Mouse (Mus musculus): ENCODE measurements around the gene Qtrt1. TPM values are rescaled to one million over a fixed set of nuclear protein-coding genes. Genes with fewer than 3 reads are reported as not detected.
"Not testable (repeated sequence)": the region's sequence is repeated elsewhere in the genome, so short reads cannot be mapped to it uniquely, and the experiment has no call there.

The Qtrt1 gene
- polyA plus RNA-seq, 1 experiment from 2014 or later: 42.3 TPM

DNA sequence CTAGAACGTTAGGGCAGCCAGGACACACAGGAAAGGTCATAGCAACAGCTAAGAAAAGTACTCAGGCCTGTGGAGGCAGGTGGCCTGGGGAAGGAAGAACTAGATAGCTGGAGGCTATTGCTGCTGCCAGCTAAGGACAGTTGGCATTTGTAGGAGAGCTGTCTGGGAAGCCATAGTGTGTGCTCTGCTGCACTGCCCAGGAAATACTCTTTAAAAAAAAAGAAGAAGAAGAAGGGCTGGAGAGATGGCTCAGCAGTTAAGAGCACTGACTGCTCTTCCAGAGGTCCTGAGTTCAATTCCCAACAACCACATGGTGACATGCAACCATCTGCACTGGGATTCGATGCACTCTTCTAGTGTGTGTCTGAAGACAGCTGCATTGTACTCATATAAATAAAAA is 41.8 kb downstream of the Qtrt1 start:
- WGBS: 74% methylated on average over 2 of the region's 2 CpGs
- H3K27me3 ChIP-seq: no peaks in the 10 kb centered on the region
- no peak for ATAC-seq (ENCODE audit: insufficient number of reproducible peaks, low FRiP score, low TSS enrichment, low read depth)
- H3K36me3 ChIP-seq: peaks cover 6% of the 10 kb centered on the region; the same call in 1 of the 2 replicates
- H3K4me2 ChIP-seq: no peak overlapping the region
- H3K9ac ChIP-seq: no peak overlapping the region
- peaks cover 14% of the 10 kb centered on the region; the same call in 1 of the 2 replicates for H3K4me1 ChIP-seq
- no peak overlapping the region for H3K27ac ChIP-seq
- no peak overlapping the region for H3K4me3 ChIP-seq
- H3K9me3 ChIP-seq: no peaks in the 10 kb centered on the region

DNA sequence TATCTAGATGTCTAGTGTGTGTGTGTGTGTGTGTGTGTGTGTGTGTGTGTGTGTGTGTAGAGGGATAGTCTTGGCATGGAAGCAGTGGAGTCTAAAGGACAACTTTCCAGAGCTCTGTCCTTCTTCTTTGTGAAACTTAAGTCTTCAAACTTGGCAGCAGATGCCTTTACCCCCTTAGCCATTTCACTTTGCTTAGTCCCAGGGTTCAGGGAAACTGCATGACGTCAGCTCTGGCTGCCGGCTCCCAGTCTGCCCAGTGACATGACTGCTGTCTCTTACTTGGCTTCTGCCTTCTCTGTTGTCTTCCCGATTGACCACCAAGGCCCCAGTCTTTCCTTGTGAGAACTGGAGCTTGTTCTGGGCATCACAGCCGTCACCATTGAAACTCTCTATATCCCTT is 42.9 kb downstream of the Qtrt1 start:
- no peak overlapping the region for H3K27ac ChIP-seq
- no peak overlapping the region for H3K9ac ChIP-seq
- no peak for ATAC-seq (ENCODE audit: insufficient number of reproducible peaks, low FRiP score, low TSS enrichment, low read depth)
- WGBS: 75% methylated on average over 4 of the region's 4 CpGs
- H3K9me3 ChIP-seq: no peaks in the 10 kb centered on the region
- no peaks in the 10 kb centered on the region for H3K27me3 ChIP-seq
- H3K36me3 ChIP-seq: peaks cover 7% of the 10 kb centered on the region; the same call in 1 of the 2 replicates
- H3K4me1 ChIP-seq: peaks cover 14% of the 10 kb centered on the region; the same call in 1 of the 2 replicates
- no peak overlapping the region for H3K4me3 ChIP-seq
- no peak overlapping the region for H3K4me2 ChIP-seq

DNA sequence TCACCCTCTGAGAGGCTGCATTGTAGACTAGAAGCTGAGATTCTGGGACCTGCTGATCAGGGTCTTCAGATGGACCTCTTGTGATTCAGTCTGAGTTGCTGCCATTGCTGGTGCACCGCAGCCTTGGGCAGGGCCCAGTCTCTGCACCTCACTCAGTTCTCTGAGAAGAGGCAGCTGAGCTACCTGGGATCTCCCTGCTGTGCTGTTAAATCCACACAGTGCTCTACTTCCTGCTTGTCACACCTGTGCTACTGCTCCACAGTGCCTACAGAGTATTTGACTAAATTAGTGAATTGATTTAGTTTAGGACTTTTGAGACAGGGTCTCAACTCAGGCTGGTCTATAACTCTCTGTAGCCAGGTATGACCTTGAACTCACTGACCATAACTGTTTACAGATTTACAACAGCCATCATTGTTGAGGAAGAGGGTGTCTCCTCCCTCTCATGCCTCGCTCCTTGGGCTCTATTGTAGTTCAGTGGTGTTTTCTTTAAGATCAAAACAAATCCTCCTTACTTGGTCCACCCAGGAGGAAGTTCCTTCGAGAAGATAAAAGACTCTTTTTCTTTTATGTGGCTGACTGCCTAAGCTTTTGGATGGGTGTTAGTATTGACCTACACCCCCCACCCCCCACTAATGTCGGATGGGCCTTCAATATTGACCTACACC is 43.6 kb downstream of the Qtrt1 start:
- Histone ChIP-seq H3K4me2 (no peak overlapping the region), H3K27me3 (no peaks in the 10 kb centered on the region), H3K36me3 (peaks cover 10% of the 10 kb centered on the region; the same call in 1 of the 2 replicates), H3K9ac (no peak overlapping the region), H3K4me1 (peaks cover 11% of the 10 kb centered on the region; the same call in 1 of the 2 replicates), H3K4me3 (no peak overlapping the region), H3K9me3 (no peaks in the 10 kb centered on the region), H3K27ac (no peak overlapping the region)
- ATAC-seq (ENCODE audit: insufficient number of reproducible peaks, low FRiP score, low TSS enrichment, low read depth): no peak
- WGBS: 66% methylated on average over 4 of the region's 4 CpGs

DNA sequence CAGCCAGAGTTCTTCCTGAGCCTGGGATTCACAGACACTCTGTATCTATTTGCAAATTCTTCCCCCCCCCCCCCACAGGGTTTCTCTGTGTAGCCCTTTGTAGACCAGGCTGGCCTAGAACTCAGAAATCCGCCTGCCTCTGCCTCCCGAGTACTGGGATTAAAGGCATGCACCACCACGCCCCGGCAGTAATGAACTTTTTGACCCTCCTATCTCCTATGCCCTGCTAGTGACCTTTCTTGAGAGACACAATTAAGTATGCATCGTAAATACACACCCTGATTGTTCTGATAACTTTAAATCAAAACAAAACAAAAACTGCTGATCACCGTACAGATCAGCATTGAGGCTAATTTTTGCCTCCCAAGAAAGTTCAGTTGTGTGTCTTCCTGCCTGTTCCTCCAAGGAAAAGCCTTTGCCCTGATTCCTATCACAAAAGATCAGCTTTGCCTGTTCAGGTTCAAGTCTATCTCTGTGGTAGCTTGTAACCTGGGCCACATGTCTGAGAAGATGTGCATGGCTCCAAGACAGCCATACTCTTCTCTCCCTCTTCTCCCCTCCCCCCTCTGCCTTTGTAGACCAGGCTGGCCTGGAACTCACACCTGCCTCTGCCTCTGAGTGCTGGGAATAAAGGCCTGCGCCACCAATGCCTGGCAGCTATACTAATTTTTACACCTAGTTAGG is 44.8 kb downstream of the Qtrt1 start:
- 84% methylated on average over 7 of the region's 7 CpGs for WGBS
- ATAC-seq (ENCODE audit: insufficient number of reproducible peaks, low FRiP score, low TSS enrichment, low read depth): no peak
- H3K4me3 ChIP-seq: no peak overlapping the region
- H3K27me3 ChIP-seq: no peaks in the 10 kb centered on the region
- H3K9me3 ChIP-seq: no peaks in the 10 kb centered on the region
- H3K9ac ChIP-seq: no peak overlapping the region
- H3K36me3 ChIP-seq: peaks cover 10% of the 10 kb centered on the region; the same call in 1 of the 2 replicates
- no peak overlapping the region for H3K27ac ChIP-seq
- peaks cover 9% of the 10 kb centered on the region; the same call in 1 of the 2 replicates for H3K4me1 ChIP-seq
- H3K4me2 ChIP-seq: no peak overlapping the region

DNA sequence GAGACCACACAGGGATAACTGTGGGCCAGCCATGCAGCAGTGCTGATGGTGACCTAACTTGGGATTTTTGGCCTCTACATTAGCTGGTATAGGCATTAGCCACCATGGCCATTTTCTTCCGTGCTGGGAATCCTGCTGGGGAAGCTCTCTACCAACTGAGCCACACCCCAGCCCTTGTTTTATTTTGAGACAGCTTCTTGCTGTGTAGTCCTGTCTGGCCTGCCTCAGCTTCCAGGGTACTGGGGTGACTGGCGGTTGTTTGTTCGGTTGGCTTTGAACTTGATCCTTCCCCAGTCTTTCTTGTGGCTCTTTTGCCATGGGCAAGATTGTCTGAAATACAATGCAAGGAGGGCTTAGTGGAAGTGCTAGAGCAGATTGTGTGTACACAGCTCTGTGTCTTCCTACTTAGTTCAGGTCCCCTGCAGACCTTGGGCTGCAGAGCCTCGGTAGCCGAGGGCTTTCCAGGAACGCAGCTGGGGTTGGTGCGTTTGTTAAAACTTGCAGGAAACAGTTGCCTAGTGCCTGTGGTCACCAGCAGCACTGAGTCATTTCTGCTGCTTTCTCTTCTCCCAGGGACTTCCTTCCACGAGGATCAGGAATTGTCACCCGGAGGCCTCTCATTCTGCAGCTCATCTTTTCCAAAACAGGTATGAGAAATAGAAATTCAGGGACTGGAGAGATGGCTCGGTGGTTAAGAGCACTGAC is 45.4 kb downstream of the Qtrt1 start:
- ATAC-seq (ENCODE audit: insufficient number of reproducible peaks, low FRiP score, low TSS enrichment, low read depth): no peak
- no peak overlapping the region for H3K27ac ChIP-seq
- WGBS: 81% methylated on average over 10 of the region's 10 CpGs
- H3K27me3 ChIP-seq: no peaks in the 10 kb centered on the region
- H3K9ac ChIP-seq: no peak overlapping the region
- H3K4me2 ChIP-seq: no peak overlapping the region
- peaks cover 15% of the 10 kb centered on the region for H3K36me3 ChIP-seq
- H3K9me3 ChIP-seq: no peaks in the 10 kb centered on the region
- H3K4me3 ChIP-seq: no peak overlapping the region
- H3K4me1 ChIP-seq: 0 out of 2 replicates have a peak, but pooled peaks cover 4% of the 10 kb centered on the region

DNA sequence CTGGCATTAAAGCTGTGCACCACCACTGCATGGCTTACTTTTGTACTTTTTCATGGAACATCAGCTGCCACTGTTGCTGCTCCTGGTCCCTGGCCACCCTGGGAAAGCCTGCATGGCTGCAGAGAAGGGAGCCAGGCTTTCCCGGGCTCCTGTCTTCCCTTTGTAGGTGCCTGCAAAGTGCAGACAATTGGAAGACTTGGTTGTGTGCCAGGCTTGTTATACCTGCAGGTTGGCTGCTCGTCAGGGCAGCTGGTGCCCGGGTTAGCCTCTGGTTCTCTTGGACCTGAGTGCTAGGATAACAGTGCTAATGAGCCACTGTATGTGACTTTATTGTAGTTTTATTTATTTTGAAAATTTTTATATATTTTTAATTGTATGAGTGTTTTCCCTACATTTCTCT is 47.2 kb downstream of the Qtrt1 start:
- 79% methylated on average over 3 of the region's 3 CpGs for WGBS
- H3K4me1 ChIP-seq: 0 out of 2 replicates have a peak, but pooled peaks cover 4% of the 10 kb centered on the region
- no peak overlapping the region for H3K4me2 ChIP-seq
- no peaks in the 10 kb centered on the region for H3K9me3 ChIP-seq
- H3K4me3 ChIP-seq: no peak overlapping the region
- no peaks in the 10 kb centered on the region for H3K27me3 ChIP-seq
- no peak overlapping the region for H3K9ac ChIP-seq
- peaks cover 19% of the 10 kb centered on the region for H3K36me3 ChIP-seq
- no peak overlapping the region for H3K27ac ChIP-seq
- no peak for ATAC-seq (ENCODE audit: insufficient number of reproducible peaks, low FRiP score, low TSS enrichment, low read depth)

DNA sequence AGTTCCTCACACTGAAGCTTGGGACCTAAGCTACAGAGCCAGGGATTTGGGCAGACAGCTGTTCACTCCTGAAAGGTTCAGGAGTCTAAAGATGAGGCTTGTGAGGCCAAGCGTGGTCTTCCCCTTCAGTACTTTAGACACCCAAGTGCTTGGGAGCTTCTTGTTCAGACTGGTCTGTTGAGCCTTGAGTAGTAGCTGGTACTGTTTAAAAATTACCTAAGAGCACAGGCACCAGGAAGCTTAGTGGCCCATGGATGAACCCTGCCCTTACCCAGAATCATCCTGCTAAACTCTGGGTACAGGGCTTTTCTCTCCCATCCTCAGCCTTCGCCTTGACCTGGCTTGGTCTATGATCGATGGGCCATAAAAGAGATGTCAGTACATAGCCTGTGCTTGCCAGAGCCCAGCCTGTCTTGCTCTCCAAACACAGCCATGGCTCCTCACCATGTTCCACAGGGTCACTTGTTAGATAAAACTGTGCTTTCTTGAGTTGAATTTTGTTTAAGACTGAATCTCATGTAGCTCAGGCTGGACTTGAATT is 48.8 kb downstream of the Qtrt1 start:
- no peak for ATAC-seq (ENCODE audit: insufficient number of reproducible peaks, low FRiP score, low TSS enrichment, low read depth)
- Histone ChIP-seq H3K36me3 (peaks cover 31% of the 10 kb centered on the region), H3K27me3 (no peaks in the 10 kb centered on the region), H3K9me3 (no peaks in the 10 kb centered on the region), H3K4me2 (no peak overlapping the region), H3K27ac (no peak overlapping the region), H3K4me3 (no peak overlapping the region), H3K9ac (no peak overlapping the region), H3K4me1 (0 out of 2 replicates have a peak, but pooled peaks cover 4% of the 10 kb centered on the region)
- WGBS: 91% methylated on average over 3 of the region's 3 CpGs

DNA sequence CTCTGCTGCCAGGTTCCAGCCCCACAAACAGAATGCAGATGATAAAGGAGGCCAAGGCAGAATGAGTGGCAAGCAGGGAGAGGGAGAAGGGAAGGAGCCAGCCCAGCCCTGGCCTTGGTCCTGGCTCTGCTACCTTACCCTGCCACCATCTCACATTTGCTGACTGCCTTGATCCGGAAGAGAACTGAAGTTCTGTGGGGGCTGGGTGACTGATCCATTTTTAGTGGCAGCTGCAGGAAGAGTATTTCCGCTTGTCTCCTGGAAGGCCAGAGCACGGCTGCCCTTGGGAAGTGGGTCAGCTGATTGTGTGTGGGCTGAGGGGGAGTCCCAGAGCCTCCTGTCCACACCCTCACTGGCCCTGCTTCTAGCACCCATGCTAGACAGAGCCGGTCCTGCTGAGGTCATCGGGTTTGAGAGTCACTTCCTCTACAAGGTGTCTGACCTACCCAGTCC is 51.5 kb downstream of the Qtrt1 start:
- H3K4me2 ChIP-seq: no peak overlapping the region
- H3K4me1 ChIP-seq: 0 out of 2 replicates have a peak, but pooled peaks cover 4% of the 10 kb centered on the region
- H3K27me3 ChIP-seq: no peaks in the 10 kb centered on the region
- peaks cover 50% of the 10 kb centered on the region for H3K36me3 ChIP-seq
- no peaks in the 10 kb centered on the region for H3K9me3 ChIP-seq
- peak; percentile 66; the same call in 1 of the 2 replicates for ATAC-seq (ENCODE audit: insufficient number of reproducible peaks, low FRiP score, low TSS enrichment, low read depth)
- no peak overlapping the region for H3K27ac ChIP-seq
- no peak overlapping the region for H3K4me3 ChIP-seq
- 65% methylated on average over 5 of the region's 5 CpGs for WGBS
- no peak overlapping the region for H3K9ac ChIP-seq

DNA sequence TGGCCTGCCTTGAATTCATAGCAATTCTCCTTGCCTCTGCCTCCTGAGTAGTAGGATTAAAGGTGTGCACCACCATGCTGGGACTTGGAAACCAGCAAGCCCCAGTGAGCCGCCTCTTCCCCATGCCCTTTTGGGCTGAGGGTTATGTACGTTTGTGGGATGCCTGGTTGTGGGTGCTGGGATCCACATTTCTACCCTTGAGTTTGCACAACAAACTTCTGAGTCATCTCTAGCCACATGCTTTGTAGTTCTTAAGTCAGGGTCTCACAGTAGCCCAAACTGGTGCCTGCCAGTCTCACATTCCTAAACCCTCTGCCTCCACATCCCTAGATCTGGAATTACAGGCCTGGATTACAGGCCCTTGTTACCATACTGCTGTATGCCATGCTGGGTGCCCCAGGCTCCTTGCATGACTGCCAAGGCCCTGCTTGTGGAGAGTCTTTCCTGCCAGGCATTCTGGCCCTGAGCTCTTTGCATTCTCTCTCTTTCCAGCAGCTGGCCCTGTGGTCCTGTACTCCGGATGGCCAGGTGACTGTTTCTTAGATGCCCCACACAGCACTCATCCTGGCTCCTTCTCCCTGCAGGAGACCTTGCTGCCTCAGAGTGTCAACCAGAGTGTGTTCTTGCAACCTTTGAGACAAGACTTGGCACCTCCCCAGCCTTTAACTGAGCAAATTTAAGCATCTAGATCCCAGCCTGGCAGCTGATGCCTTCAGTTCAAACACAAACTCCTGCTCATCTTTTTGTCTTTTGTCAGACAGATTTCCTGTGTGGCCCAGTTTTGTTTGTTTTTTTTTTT is 52.3 kb downstream of the Qtrt1 start:
- no peak for ATAC-seq (ENCODE audit: insufficient number of reproducible peaks, low FRiP score, low TSS enrichment, low read depth)

DNA sequence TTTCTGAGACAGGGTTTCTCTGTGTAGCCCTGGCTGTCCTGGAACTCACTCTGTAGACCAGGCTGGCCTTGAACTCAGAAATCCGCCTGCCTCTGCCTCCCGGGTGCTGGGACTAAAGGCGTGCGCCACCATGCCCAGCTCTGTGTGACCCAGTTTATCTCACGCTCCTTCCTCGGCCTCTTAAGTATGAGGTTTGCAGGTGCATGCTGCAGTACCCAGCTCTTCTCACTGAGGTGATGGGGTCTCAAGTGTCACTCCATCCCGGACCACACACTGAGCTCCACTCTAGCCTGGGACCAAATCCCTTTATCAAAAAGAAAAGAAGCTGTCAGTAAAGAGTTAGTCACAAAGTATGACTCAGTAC is 52.9 kb downstream of the Qtrt1 start:
- H3K36me3 ChIP-seq: peaks cover 57% of the 10 kb centered on the region
- not testable (repeated sequence) for H3K27ac ChIP-seq; H3K9me3 ChIP-seq; ATAC-seq (ENCODE audit: insufficient number of reproducible peaks, low FRiP score, low TSS enrichment, low read depth); H3K9ac ChIP-seq; H3K27me3 ChIP-seq; H3K4me1 ChIP-seq; H3K4me2 ChIP-seq; H3K4me3 ChIP-seq
- 89% methylated on average over 7 of the region's 7 CpGs for WGBS

More for the DNA sequence above, 52.3 kb downstream of the Qtrt1 start:
- no peak overlapping the region for H3K4me2 ChIP-seq
- no peak overlapping the region for H3K4me3 ChIP-seq
- H3K27me3 ChIP-seq: no peaks in the 10 kb centered on the region
- 0 out of 2 replicates have a peak overlapping the region, but pooled peaks have one; percentile 10 for H3K9ac ChIP-seq
- H3K4me1 ChIP-seq: 0 out of 2 replicates have a peak, but pooled peaks cover 4% of the 10 kb centered on the region
- 0 out of 2 replicates have a peak overlapping the region, but pooled peaks have one; percentile 44 for H3K27ac ChIP-seq
- H3K9me3 ChIP-seq: no peaks in the 10 kb centered on the region
- H3K36me3 ChIP-seq: peaks cover 51% of the 10 kb centered on the region
- WGBS: 80% methylated on average over 3 of the region's 3 CpGs

All from limb, embryonic 15.5 days (tissue).